28 mouse cellular contexts compared by ENCODE assay signal in genomic region chr12:79211447-79211846, GRCm38 (mm10). TPM values are rescaled to one million over a fixed set of nuclear protein-coding genes. Genes with fewer than 3 reads are reported as not detected.
DNase-seq lines count a peak whose midpoint lies in the region; ATAC-seq and TF ChIP-seq lines count a peak whose summit lies in the region.
"Had no signal": no experiment of that assay in that cellular context is flagged by ENCODE, and none has a peak within 500 bp of the region (broad histone marks: within the 10 kb centered on the region; RNA-seq: fewer than 3 reads in every experiment).

No protein-coding gene starts in this region.

- no peaks in the 10 kb centered on the region for H3K4me1 ChIP-seq in intestine, embryonic 15.5 days (replicated peaks)
- no peaks in the 10 kb centered on the region for H3K4me1 ChIP-seq in stomach, postnatal 0 days (replicated peaks; ENCODE audit: control insufficient read depth, insufficient read depth)
- H3K4me1 ChIP-seq in midbrain, embryonic 11.5 days (ENCODE audit: control insufficient read depth, insufficient read depth, low read length) = no peaks in the 10 kb centered on the region
- H3K4me1 ChIP-seq in midbrain, embryonic 15.5 days = peaks cover 4% of the 10 kb centered on the region; the same call in 1 of the 2 replicates
- H3K4me1 ChIP-seq: forebrain, embryonic 13.5 days had no signal

- peak; percentile 58; the same call in 1 of the 2 replicates for ATAC-seq in intestine, embryonic 15.5 days
- ATAC-seq in stomach, postnatal 0 days (ENCODE audit: low FRiP score, low TSS enrichment) = 0 out of 2 replicates have a peak, but pooled peaks have one; percentile 52
- ATAC-seq in midbrain, embryonic 11.5 days (ENCODE audit: low FRiP score) = no peak
- no peak for ATAC-seq in midbrain, embryonic 15.5 days (replicated peaks)
- ATAC-seq: forebrain, embryonic 13.5 days; forebrain, embryonic 16.5 days; hindbrain, postnatal 0 days; Patski had no signal

- WGBS in intestine, embryonic 15.5 days = 79% methylated on average over 8 of the region's 8 CpGs
- 30% methylated on average over 8 of the region's 8 CpGs for WGBS in large intestine, adult 2 months
- WGBS in stomach, postnatal 0 days = 77% methylated on average over 8 of the region's 8 CpGs
- WGBS in midbrain, embryonic 11.5 days = 96% methylated on average over 8 of the region's 8 CpGs
- WGBS in midbrain, embryonic 15.5 days = 91% methylated on average over 8 of the region's 8 CpGs

- no peaks in the 10 kb centered on the region for H3K27me3 ChIP-seq in intestine, embryonic 15.5 days (replicated peaks)
- H3K27me3 ChIP-seq in stomach, postnatal 0 days (ENCODE audit: control insufficient read depth, insufficient read depth, low read length) = no peaks in the 10 kb centered on the region
- H3K27me3 ChIP-seq in midbrain, embryonic 11.5 days (ENCODE audit: control insufficient read depth, insufficient read depth, low read length) = no peaks in the 10 kb centered on the region
- H3K27me3 ChIP-seq in midbrain, embryonic 15.5 days (replicated peaks) = no peaks in the 10 kb centered on the region
- H3K27me3 ChIP-seq: embryonic facial prominence, embryonic 13.5 days; forebrain, embryonic 13.5 days; heart, embryonic 13.5 days had no signal

- H3K4me2 ChIP-seq in intestine, embryonic 15.5 days (replicated peaks) = no peak overlapping the region; the same call in 1 of the 2 replicates
- no peak overlapping the region for H3K4me2 ChIP-seq in stomach, postnatal 0 days (replicated peaks; ENCODE audit: low read depth)
- no peak overlapping the region for H3K4me2 ChIP-seq in midbrain, embryonic 11.5 days
- H3K4me2 ChIP-seq in midbrain, embryonic 15.5 days = no peak overlapping the region
- H3K4me2 ChIP-seq: embryonic facial prominence, embryonic 13.5 days; forebrain, embryonic 13.5 days; heart, embryonic 13.5 days; hindbrain, embryonic 14.5 days had no signal

- H3K27ac ChIP-seq in intestine, embryonic 15.5 days = no peak overlapping the region
- peak overlapping the region; percentile 61; the same call in 1 of the 2 replicates for H3K27ac ChIP-seq in stomach, postnatal 0 days (replicated peaks)
- no peak overlapping the region for H3K27ac ChIP-seq in midbrain, embryonic 11.5 days (ENCODE audit: low read depth, low read length)
- H3K27ac ChIP-seq in midbrain, embryonic 15.5 days = no peak overlapping the region
- H3K27ac ChIP-seq: embryonic facial prominence, embryonic 10.5 days; embryonic facial prominence, embryonic 13.5 days; forebrain, embryonic 10.5 days; forebrain, embryonic 13.5 days; heart, adult 2 months; heart, embryonic 10.5 days; heart, embryonic 13.5 days; hindbrain, embryonic 14.5 days; hindbrain, postnatal 0 days had no signal

- TF ChIP-seq EP300 in stomach, postnatal 0 days (optimal IDR thresholded peaks at IDR 0.05) = peak; percentile 94

- peak; percentile 83 for DNase-seq in fat pad, adult 2 months (ENCODE audit: extremely low read depth, low read depth, low spot score)
- DNase-seq in large intestine, adult 2 months (ENCODE audit: low read depth, low spot score) = peak; percentile 68
- DNase-seq in stomach, postnatal 0 days (ENCODE audit: low spot score) = no peak
- DNase-seq in midbrain, embryonic 11.5 days (ENCODE audit: low spot score, missing footprints) = no peak
- DNase-seq: adrenal gland, postnatal 10 days; cerebellum, adult 11 months; cerebellum, adult 2 months; cerebellum, postnatal 10 days; cerebellum, postnatal 36 days; embryo, embryonic 11 days; gastrocnemius, postnatal 10 days; gastrocnemius, postnatal 36 days; heart, adult 2 months; heart, postnatal 14 days; heart, postnatal 4 days had no signal

- TF ChIP-seq CTCF in stomach, postnatal 0 days (IDR thresholded peaks at IDR 0.05; ENCODE audit: low read depth) = no peak

- H3K4me3 ChIP-seq in intestine, embryonic 15.5 days (replicated peaks) = no peak overlapping the region
- H3K4me3 ChIP-seq in stomach, postnatal 0 days (ENCODE audit: low read depth, low read length) = no peak overlapping the region
- H3K4me3 ChIP-seq in midbrain, embryonic 11.5 days (ENCODE audit: low read depth, low read length) = no peak overlapping the region
- no peak overlapping the region for H3K4me3 ChIP-seq in midbrain, embryonic 15.5 days
- H3K4me3 ChIP-seq: embryonic facial prominence, embryonic 10.5 days; embryonic facial prominence, embryonic 13.5 days; erythroblast, embryonic 14.5 days; forebrain, embryonic 10.5 days; forebrain, embryonic 13.5 days; heart, adult 2 months; heart, embryonic 10.5 days; heart, embryonic 13.5 days had no signal

- H3K36me3 ChIP-seq in intestine, embryonic 15.5 days = no peaks in the 10 kb centered on the region
- no peaks in the 10 kb centered on the region for H3K36me3 ChIP-seq in stomach, postnatal 0 days (ENCODE audit: control insufficient read depth, insufficient read depth, low read length)
- H3K36me3 ChIP-seq in midbrain, embryonic 11.5 days (ENCODE audit: control insufficient read depth, insufficient read depth, low read length) = no peaks in the 10 kb centered on the region
- no peaks in the 10 kb centered on the region for H3K36me3 ChIP-seq in midbrain, embryonic 15.5 days (replicated peaks)
- H3K36me3 ChIP-seq: embryonic facial prominence, embryonic 10.5 days; embryonic facial prominence, embryonic 13.5 days; forebrain, embryonic 10.5 days; heart, embryonic 10.5 days; heart, embryonic 13.5 days had no signal

- no peaks in the 10 kb centered on the region for H3K9me3 ChIP-seq in intestine, embryonic 15.5 days
- no peaks in the 10 kb centered on the region for H3K9me3 ChIP-seq in stomach, postnatal 0 days (ENCODE audit: control insufficient read depth, low read length)
- no peaks in the 10 kb centered on the region for H3K9me3 ChIP-seq in midbrain, embryonic 11.5 days (ENCODE audit: control insufficient read depth, low read length)
- H3K9me3 ChIP-seq in midbrain, embryonic 15.5 days = no peaks in the 10 kb centered on the region
- H3K9me3 ChIP-seq: embryonic facial prominence, embryonic 10.5 days; embryonic facial prominence, embryonic 13.5 days; forebrain, embryonic 10.5 days; forebrain, embryonic 13.5 days; heart, embryonic 10.5 days; heart, embryonic 13.5 days had no signal

- H3K9ac ChIP-seq in intestine, embryonic 15.5 days = no peak overlapping the region
- H3K9ac ChIP-seq in stomach, postnatal 0 days (ENCODE audit: low read length) = no peak overlapping the region
- no peak overlapping the region for H3K9ac ChIP-seq in midbrain, embryonic 11.5 days (ENCODE audit: low read length)
- no peak overlapping the region for H3K9ac ChIP-seq in midbrain, embryonic 15.5 days
- H3K9ac ChIP-seq: embryonic facial prominence, embryonic 13.5 days; forebrain, embryonic 13.5 days; heart, embryonic 13.5 days; hindbrain, embryonic 14.5 days had no signal

RNA-seq across cellular contexts. Expression of gene Rdh12, which starts 2.7 kb away (rescaled TPM):
- polyA plus RNA-seq in intestine, embryonic 15.5 days (2015; fragmentation: Nextera tagmentation; extraction: Ambion mirVana) = 1.3 and 1.4 TPM in 2 replicates
- polyA plus RNA-seq in large intestine, adult 2 months (2012; rRNA removed) = 1.2 and 1.5 TPM in 2 replicates
- 78.8 and 88.1 TPM in 2 replicates for polyA plus RNA-seq in stomach, postnatal 0 days (2015; fragmentation: Nextera tagmentation; extraction: Ambion mirVana)
- polyA plus RNA-seq in midbrain, embryonic 11.5 days (2014; fragmentation: Nextera tagmentation; extraction: Ambion mirVana) = 1.4 and 1.9 TPM in 2 replicates
- 0.93 and 1.2 TPM in 2 replicates for polyA plus RNA-seq in midbrain, embryonic 15.5 days (2015; fragmentation: Nextera tagmentation; extraction: Ambion mirVana)

RNA-seq across cellular contexts. Expression of gene Rdh11, which starts 19.4 kb away (rescaled TPM):
- polyA plus RNA-seq in intestine, embryonic 15.5 days (2015; fragmentation: Nextera tagmentation; extraction: Ambion mirVana) = 34.7 and 38.9 TPM in 2 replicates
- 15.5 and 30.2 TPM in 2 replicates for polyA plus RNA-seq in large intestine, adult 2 months (2012; rRNA removed)
- 16.3 and 17.1 TPM in 2 replicates for polyA plus RNA-seq in stomach, postnatal 0 days (2015; fragmentation: Nextera tagmentation; extraction: Ambion mirVana)
- polyA plus RNA-seq in midbrain, embryonic 11.5 days (2014; fragmentation: Nextera tagmentation; extraction: Ambion mirVana) = 28.9 and 31.1 TPM in 2 replicates
- 31.0 and 33.7 TPM in 2 replicates for polyA plus RNA-seq in midbrain, embryonic 15.5 days (2015; fragmentation: Nextera tagmentation; extraction: Ambion mirVana)

RNA-seq across cellular contexts. Expression of gene Vti1b, which starts 39.0 kb away (rescaled TPM):
- polyA plus RNA-seq in intestine, embryonic 15.5 days (2015; fragmentation: Nextera tagmentation; extraction: Ambion mirVana) = 106 and 111 TPM in 2 replicates
- 32.9 and 42.3 TPM in 2 replicates for polyA plus RNA-seq in large intestine, adult 2 months (2012; rRNA removed)
- 110 and 111 TPM in 2 replicates for polyA plus RNA-seq in stomach, postnatal 0 days (2015; fragmentation: Nextera tagmentation; extraction: Ambion mirVana)
- 101 and 106 TPM in 2 replicates for polyA plus RNA-seq in midbrain, embryonic 11.5 days (2014; fragmentation: Nextera tagmentation; extraction: Ambion mirVana)
- 219 and 223 TPM in 2 replicates for polyA plus RNA-seq in midbrain, embryonic 15.5 days (2015; fragmentation: Nextera tagmentation; extraction: Ambion mirVana)

Comparison
In these comparisons a context has a peak if more than half of its experiments do, and no peak if none do; other contexts are left out.
1. DNase-seq: peak in fat pad, adult 2 months (single experiment) and large intestine, adult 2 months (single experiment); none in stomach, postnatal 0 days (single experiment) and midbrain, embryonic 11.5 days (single experiment).
2. ATAC-seq: peak in intestine, embryonic 15.5 days (single experiment) and stomach, postnatal 0 days (single experiment); none in midbrain, embryonic 11.5 days (single experiment) and midbrain, embryonic 15.5 days (single experiment).
3. RNA of gene Rdh12, which starts 2.7 kb away (polyA plus RNA-seq): 78.8 to 88.1 TPM in stomach, postnatal 0 days; 1.4 to 1.9 TPM in midbrain, embryonic 11.5 days, 1.2 to 1.5 TPM in large intestine, adult 2 months, 1.3 to 1.4 TPM in intestine, embryonic 15.5 days and 0.93 to 1.2 TPM in midbrain, embryonic 15.5 days; every median in the first group is over 10 times any median in the second.